ENCODE assay signal across 9 mouse cellular contexts in the genomic region with DNA sequence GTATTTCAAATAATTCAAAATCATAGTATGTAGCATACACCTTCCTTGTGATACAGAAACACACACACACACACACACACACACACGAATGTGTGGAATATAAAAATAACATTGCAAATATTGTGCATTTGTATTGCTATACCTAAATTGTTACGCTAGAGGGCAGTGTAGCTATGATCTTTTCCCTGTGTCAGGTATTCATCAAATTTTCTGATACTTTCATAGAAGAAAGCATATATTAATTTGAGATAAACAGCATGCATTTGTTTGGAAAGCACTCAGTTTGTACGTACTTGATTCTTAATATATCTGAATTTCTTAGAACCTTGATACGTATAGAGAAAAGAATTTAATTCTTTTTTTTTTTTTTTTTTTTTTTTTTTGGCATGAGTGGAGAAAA.
DNase-seq lines count a peak whose midpoint lies in the region; ATAC-seq and TF ChIP-seq lines count a peak whose summit lies in the region.
"Had no signal": no experiment of that assay in that cellular context is flagged by ENCODE, and none has a peak within 500 bp of the region (broad histone marks: within the 10 kb centered on the region; RNA-seq: fewer than 3 reads in every experiment).

No protein-coding gene starts in this region.

- DNase-seq in embryonic facial prominence, embryonic 11.5 days (ENCODE audit: low spot score): peak; percentile 67
- no peak for DNase-seq in embryonic facial prominence, embryonic 10.5 days (ENCODE audit: low spot score)
- peak; percentile 20 for DNase-seq in layer of hippocampus, adult 9-10 months (ENCODE audit: low spot score)
- DNase-seq in layer of hippocampus, postnatal 10 days (ENCODE audit: low spot score in 2 of 2): no peak
- peak; percentile 23 for DNase-seq in MEL (ENCODE audit: low read depth, low spot score)
- peak; percentile 35 for DNase-seq in forelimb bud, embryonic 11.5 days (ENCODE audit: low read depth, low spot score)
- no peak for DNase-seq in spleen, postnatal 14 days (ENCODE audit: low spot score in 2 of 2)
- no peak for DNase-seq in right cerebral cortex, postnatal 4 days
- DNase-seq: right cerebral cortex, postnatal 25 days had no signal

- H3K79me2 ChIP-seq in MEL (ENCODE audit: control insufficient read depth, insufficient read depth, low read length, poor library complexity): no peaks in the 10 kb centered on the region

- WGBS in embryonic facial prominence, embryonic 11.5 days: 32% methylated on average over 4 of the region's 4 CpGs
- 32% methylated on average over 4 of the region's 4 CpGs for WGBS in embryonic facial prominence, embryonic 10.5 days

- peak; percentile 74 for TF ChIP-seq RAD21 in MEL (IDR thresholded peaks at IDR 0.05; ENCODE audit: low read depth, low read length)

- no peak overlapping the region for H3K4me2 ChIP-seq in embryonic facial prominence, embryonic 11.5 days (ENCODE audit: low read depth, low read length)

- H3K4me1 ChIP-seq in embryonic facial prominence, embryonic 11.5 days (ENCODE audit: control insufficient read depth, insufficient read depth, low read length): no peaks in the 10 kb centered on the region
- H3K4me1 ChIP-seq in embryonic facial prominence, embryonic 10.5 days: no peaks in the 10 kb centered on the region
- H3K4me1 ChIP-seq in MEL (ENCODE audit: control insufficient read depth in 1 of 2, insufficient read depth in 2 of 2, low read length in 2 of 2): no peaks in the 10 kb centered on the region

- no peak overlapping the region for H3K27ac ChIP-seq in embryonic facial prominence, embryonic 11.5 days (replicated peaks; ENCODE audit: low read depth, low read length)
- no peak overlapping the region for H3K27ac ChIP-seq in embryonic facial prominence, embryonic 10.5 days (replicated peaks)
- H3K27ac ChIP-seq in MEL (ENCODE audit: control insufficient read depth, low read depth, low read length): no peak overlapping the region

- no peak for ATAC-seq in embryonic facial prominence, embryonic 11.5 days (replicated peaks; ENCODE audit: insufficient number of reproducible peaks, low FRiP score, low TSS enrichment, low read depth)

- H3K9ac ChIP-seq in embryonic facial prominence, embryonic 11.5 days (replicated peaks; ENCODE audit: low read length): no peak overlapping the region
- no peak overlapping the region for H3K9ac ChIP-seq in MEL (ENCODE audit: control insufficient read depth, low read depth, low read length, poor library complexity, severe bottlenecking)

- no peak for TF ChIP-seq EP300 in MEL (IDR thresholded peaks at IDR 0.05; ENCODE audit: low read depth in 1 of 2, low read length in 2 of 2)

- H3K4me3 ChIP-seq in embryonic facial prominence, embryonic 11.5 days (ENCODE audit: low read depth, low read length): no peak overlapping the region
- H3K4me3 ChIP-seq in embryonic facial prominence, embryonic 10.5 days: no peak overlapping the region
- no peak overlapping the region for H3K4me3 ChIP-seq in MEL (ENCODE audit: control insufficient read depth in 1 of 2, insufficient read depth in 1 of 2, low read depth in 2 of 2, low read length in 2 of 2)

- peak in 1 of 3 experiments; percentile 61; a peak in 3 of 6 replicates for TF ChIP-seq CTCF in MEL (IDR thresholded peaks at IDR 0.05 in 2 of 3, conservative IDR thresholded peaks at IDR 0.05 in 1 of 3; ENCODE audit: control insufficient read depth in 1 of 3, insufficient read depth in 1 of 3, low read depth in 2 of 3, low read length in 3 of 3, poor library complexity in 1 of 3, severe bottlenecking in 1 of 3)

- TF ChIP-seq POLR2A in MEL (IDR thresholded peaks at IDR 0.05; ENCODE audit: control insufficient read depth in 1 of 2, insufficient read depth in 1 of 2, low read depth in 1 of 2, low read length in 2 of 2, poor library complexity in 1 of 2): no peak

- no peaks in the 10 kb centered on the region for H3K36me3 ChIP-seq in embryonic facial prominence, embryonic 11.5 days (replicated peaks; ENCODE audit: control insufficient read depth, insufficient read depth, low read depth, low read length)
- H3K36me3 ChIP-seq in embryonic facial prominence, embryonic 10.5 days (replicated peaks): no peaks in the 10 kb centered on the region
- no peaks in the 10 kb centered on the region for H3K36me3 ChIP-seq in MEL (ENCODE audit: control insufficient read depth in 1 of 2, insufficient read depth in 2 of 2, low read length in 2 of 2)

- H3K9me3 ChIP-seq in embryonic facial prominence, embryonic 11.5 days (replicated peaks; ENCODE audit: control insufficient read depth, low read length): no peaks in the 10 kb centered on the region
- H3K9me3 ChIP-seq in embryonic facial prominence, embryonic 10.5 days: no peaks in the 10 kb centered on the region
- no peaks in the 10 kb centered on the region for H3K9me3 ChIP-seq in MEL (replicated peaks; ENCODE audit: insufficient read depth, low read length)

- no peaks in the 10 kb centered on the region for H3K27me3 ChIP-seq in embryonic facial prominence, embryonic 11.5 days (ENCODE audit: control insufficient read depth, insufficient read depth, low read length)
- H3K27me3 ChIP-seq in embryonic facial prominence, embryonic 10.5 days (replicated peaks; ENCODE audit: low read depth, poor library complexity, severe bottlenecking): no peaks in the 10 kb centered on the region
- H3K27me3 ChIP-seq in MEL (ENCODE audit: control insufficient read depth in 1 of 2, insufficient read depth in 2 of 2, low read length in 2 of 2): no peaks in the 10 kb centered on the region

TF ChIP-seq in MEL, 35 proteins besides CTCF, POLR2A, EP300 and RAD21:
- TF ChIP-seq ZKSCAN1 (IDR thresholded peaks at IDR 0.05; ENCODE audit: low read depth, low read length): no peak
- no peak for TF ChIP-seq E2F4 (IDR thresholded peaks at IDR 0.05; ENCODE audit: borderline replicate concordance, low read depth, low read length)
- no peak for TF ChIP-seq POLR2AphosphoS2 (IDR thresholded peaks at IDR 0.05; ENCODE audit: low read length)
- TF ChIP-seq TCF12 (IDR thresholded peaks at IDR 0.05; ENCODE audit: low read depth, low read length): no peak
- TF ChIP-seq MEF2A (IDR thresholded peaks at IDR 0.05; ENCODE audit: extremely low read depth, insufficient replicate concordance, low read depth, low read length, poor library complexity, severe bottlenecking): no peak
- TF ChIP-seq ZNF384 (IDR thresholded peaks at IDR 0.05; ENCODE audit: low read depth, low read length): peak; percentile 40; the same call in 1 of the 2 replicates
- no peak for TF ChIP-seq NRF1 (IDR thresholded peaks at IDR 0.05; ENCODE audit: insufficient read depth, low read depth, low read length, poor library complexity, severe bottlenecking)
- no peak for TF ChIP-seq MYB (IDR thresholded peaks at IDR 0.05; ENCODE audit: low read depth, low read length)
- TF ChIP-seq RCOR1 (IDR thresholded peaks at IDR 0.05; ENCODE audit: low read depth, low read length): no peak
- TF ChIP-seq ZMIZ1 (IDR thresholded peaks at IDR 0.05; ENCODE audit: low read depth, low read length): no peak
- TF ChIP-seq MAZ (IDR thresholded peaks at IDR 0.05; ENCODE audit: low read depth, low read length): no peak
- TF ChIP-seq CHD2 (IDR thresholded peaks at IDR 0.05; ENCODE audit: low read length): no peak
- TF ChIP-seq SMC3 (IDR thresholded peaks at IDR 0.05; ENCODE audit: low read depth, low read length): peak; percentile 70
- TF ChIP-seq JUND (IDR thresholded peaks at IDR 0.05; ENCODE audit: low read depth, low read length): no peak
- TF ChIP-seq MAFK (IDR thresholded peaks at IDR 0.05; ENCODE audit: borderline replicate concordance, low read depth, low read length): no peak
- TF ChIP-seq ZC3H11A (IDR thresholded peaks at IDR 0.05; ENCODE audit: low read depth, low read length): peak; percentile 55
- no peak for TF ChIP-seq ELF1 (IDR thresholded peaks at IDR 0.05; ENCODE audit: low read depth, low read length)

Comparison
In these comparisons a context has a peak if more than half of its experiments do, and no peak if none do; other contexts are left out.
1. DNase-seq: peak in embryonic facial prominence, embryonic 11.5 days (single experiment), layer of hippocampus, adult 9-10 months (single experiment), MEL (single experiment) and forelimb bud, embryonic 11.5 days (single experiment); none in embryonic facial prominence, embryonic 10.5 days (single experiment), layer of hippocampus, postnatal 10 days (0 of 2), spleen, postnatal 14 days (0 of 2) and right cerebral cortex, postnatal 4 days (single experiment).